Mouse (Mus musculus) cerebellum, adult 2 months (tissue): ENCODE results near the gene Dtnb.

Experiments used
- CTCF ChIP-seq: fragments of 200-500 bp; IDR thresholded peaks from 2 replicates; pipeline ENCODE4 v1.5.1; 2011; ENCODE audit warnings: low read depth, mild to moderate bottlenecking, control low read depth, low read length, moderate library complexity, borderline replicate concordance; ENCODE audit not compliant: insufficient read depth
- POLR2A ChIP-seq: fragments of 200-500 bp; IDR thresholded peaks from 2 replicates; pipeline ENCODE4 v1.6.1; 2011; ENCODE audit warnings: low read length, control low read depth, borderline replicate concordance; ENCODE audit not compliant: insufficient read depth

GRCm38 (mm10) chr12:3539605-3540004 lies 32.6 kb upstream of the Dtnb start:
- TF ChIP-seq CTCF = no peak
- no peak for TF ChIP-seq POLR2A
